Mouse (Mus musculus) frontal cortex, postnatal 36 days (tissue): ENCODE results near the gene Slc25a45.

ENCODE experiments used
- DNase-seq, 2 experiments: peaks; one replicate each; pipeline ENCODE4 v3.0.0; 2022; ENCODE audit warnings: low spot score in 2 of 2

Gene Slc25a45

GRCm38 (mm10) chr19:5929634-5930596 lies 52.3 kb downstream of the Slc25a45 start:
- DNase-seq: no peak

DNA sequence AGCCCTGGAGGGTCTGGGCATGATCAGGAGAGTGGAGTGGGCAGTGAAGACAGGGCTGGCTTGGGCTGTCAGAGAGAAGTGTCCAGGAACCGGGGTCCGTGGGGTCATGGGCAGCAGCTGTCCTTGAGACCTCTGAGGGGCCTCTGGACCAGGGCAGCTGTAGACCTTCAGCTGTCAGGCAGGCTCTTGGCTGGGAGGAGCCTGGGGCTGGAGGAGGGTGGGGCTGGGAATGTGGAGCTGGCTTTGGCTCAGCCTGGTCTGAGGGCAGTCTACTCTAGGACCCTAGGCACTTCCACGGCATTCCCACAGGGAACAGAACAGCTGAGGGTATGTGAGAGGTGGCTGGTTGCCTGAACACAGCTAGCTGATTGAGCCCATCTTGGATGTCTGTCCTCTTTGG lies 57.7 kb downstream of the Slc25a45 start:
- DNase-seq: no peak
